Mouse (Mus musculus) limb, embryonic 14.5 days (tissue): Measurements from ENCODE around the gene Slc22a18. TPM values are rescaled to one million over a fixed set of nuclear protein-coding genes. Genes with fewer than 3 reads are reported as not detected.

Source experiments
- ATAC-seq: fragments of 200-750 bp; cut with Nextera tagmentation; 2 replicates; pipeline ENCODE4 v1.8.0; 2017; ENCODE audit warnings: low read depth, moderate number of reproducible peaks, moderate TSS enrichment; ENCODE audit not compliant: low FRiP score
- DNase-seq: peaks from one replicate; pipeline ENCODE4 v3.0.0-alpha.2; 2015; ENCODE audit warnings: low spot score
- H3K27ac ChIP-seq: fragments of 300-500 bp; sonication (generic); replicated peaks from 2 replicates; pipeline ENCODE4 v1.5.1; 2014; ENCODE audit warnings: low read depth, mild to moderate bottlenecking, low read length, moderate library complexity, mixed read lengths
- H3K27me3 ChIP-seq: fragments of 300-500 bp; sonication (generic); 2 replicates; pipeline ENCODE4 v1.6.1; 2014; ENCODE audit warnings: low read length, mixed read lengths; ENCODE audit not compliant: control insufficient read depth, insufficient read depth
- H3K36me3 ChIP-seq: fragments of 300-500 bp; sonication (generic); 2 replicates; pipeline ENCODE4 v1.6.1; 2014; ENCODE audit warnings: mild to moderate bottlenecking, low read length, moderate library complexity, mixed read lengths; ENCODE audit not compliant: control insufficient read depth, insufficient read depth
- H3K4me1 ChIP-seq: fragments of 300-500 bp; sonication (generic); 2 replicates; pipeline ENCODE4 v1.6.1; 2014; ENCODE audit warnings: antibody characterized with exemption, low read length, mixed read lengths; ENCODE audit not compliant: control insufficient read depth, insufficient read depth
- H3K4me2 ChIP-seq: fragments of 300-500 bp; sonication (generic); replicated peaks from 2 replicates; pipeline ENCODE4 v1.6.1; 2014; ENCODE audit warnings: low read depth, mild to moderate bottlenecking, low read length, moderate library complexity; ENCODE audit not compliant: severe bottlenecking
- H3K4me3 ChIP-seq: fragments of 300-500 bp; sonication (generic); replicated peaks from 2 replicates; pipeline ENCODE4 v1.5.1; 2014; ENCODE audit warnings: low read length
- H3K9ac ChIP-seq: fragments of 300-500 bp; sonication (generic); 2 replicates; pipeline ENCODE4 v1.6.1; 2014; ENCODE audit warnings: mild to moderate bottlenecking, low read depth, low read length, moderate library complexity; ENCODE audit not compliant: severe bottlenecking
- H3K9me3 ChIP-seq: fragments of 300-500 bp; sonication (generic); 2 replicates; pipeline ENCODE4 v1.6.1; 2016; ENCODE audit warnings: low read length; ENCODE audit not compliant: control insufficient read depth
- POLR2A ChIP-seq: fragments of 200-500 bp; IDR thresholded peaks from 2 replicates; pipeline ENCODE4 v1.8.0; 2012; ENCODE audit warnings: inconsistent platforms, mild to moderate bottlenecking, moderate library complexity, borderline replicate concordance; ENCODE audit not compliant: insufficient read depth, insufficient read length; ENCODE audit errors: extremely low read depth
- WGBS: fragments of 180-500 bp; shearing (Covaris S2); extraction: QIAGEN DNeasy Blood & Tissue Kit; methylation state at CpG from one replicate; pipeline ENCODE4 v1.1.7; 2014; 5-methylcytosine and 5-hydroxymethylcytosine counted together
- polyA plus RNA-seq, 2 experiments: library from polyadenylated mRNA; depleted of rRNA in 1 of 2; stranded (reverse) in 1 of 2; unstranded in 1 of 2; fragments of >200 nt; fragmentation: Nextera tagmentation in 1 of 2; extraction: Ambion mirVana in 1 of 2; gene quantifications; 2 replicates each; pipeline versions ENCODE4 v1.2.1 to v1.2.3; 2012 to 2014

Slc22a18 gene
- polyA plus RNA-seq, 2 experiments = 2.3 to 3.3 TPM

DNA sequence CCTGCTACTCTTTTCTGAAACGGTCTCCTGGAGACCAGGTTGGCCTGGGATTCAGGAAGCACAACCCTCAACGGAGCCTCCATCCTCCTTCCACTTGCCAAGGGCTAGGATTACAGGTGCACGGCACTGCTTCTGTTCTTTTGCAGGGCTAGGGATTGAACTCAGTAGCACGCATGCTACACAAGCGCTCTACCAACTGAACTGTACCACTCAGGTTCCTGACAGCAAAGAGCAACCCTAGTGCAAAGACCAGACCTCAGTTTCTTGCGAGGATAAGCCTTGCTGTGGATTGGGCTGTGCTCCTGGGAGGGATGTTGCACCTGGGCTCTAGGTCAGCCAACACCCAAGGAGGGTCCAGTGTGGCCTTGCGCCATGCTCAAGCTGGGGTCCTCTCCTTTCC is 32.7 kb downstream of the Slc22a18 start:
- TF ChIP-seq POLR2A = no peak
- Histone ChIP-seq H3K4me1 (peaks cover 7% of the 10 kb centered on the region; the same call in 1 of the 2 replicates), H3K9me3 (no peaks in the 10 kb centered on the region), H3K27ac (no peak overlapping the region), H3K27me3 (peaks cover 9% of the 10 kb centered on the region; the same call in 1 of the 2 replicates), H3K9ac (no peak overlapping the region), H3K36me3 (no peaks in the 10 kb centered on the region), H3K4me2 (no peak overlapping the region), H3K4me3 (no peak overlapping the region)
- DNase-seq (no peak), ATAC-seq (no peak)
- 71% methylated on average over 7 of the region's 7 CpGs for WGBS

- Histone ChIP-seq H3K27me3 (0 out of 2 replicates have a peak, but pooled peaks cover 8% of the 10 kb centered on the region), H3K9me3 (no peaks in the 10 kb centered on the region), H3K27ac (no peak overlapping the region), H3K4me1 (peaks cover 5% of the 10 kb centered on the region; the same call in 1 of the 2 replicates), H3K36me3 (no peaks in the 10 kb centered on the region), H3K9ac (no peak overlapping the region), H3K4me3 (no peak overlapping the region), H3K4me2 (no peak overlapping the region)
- ATAC-seq (no peak), DNase-seq (peak; percentile 34)
- TF ChIP-seq POLR2A = no peak
- 33% methylated on average over 7 of the region's 7 CpGs for WGBS
Observed at GRCm38 (mm10) chr7:143506675-143507074, 33.1 kb downstream of the Slc22a18 start.

DNA sequence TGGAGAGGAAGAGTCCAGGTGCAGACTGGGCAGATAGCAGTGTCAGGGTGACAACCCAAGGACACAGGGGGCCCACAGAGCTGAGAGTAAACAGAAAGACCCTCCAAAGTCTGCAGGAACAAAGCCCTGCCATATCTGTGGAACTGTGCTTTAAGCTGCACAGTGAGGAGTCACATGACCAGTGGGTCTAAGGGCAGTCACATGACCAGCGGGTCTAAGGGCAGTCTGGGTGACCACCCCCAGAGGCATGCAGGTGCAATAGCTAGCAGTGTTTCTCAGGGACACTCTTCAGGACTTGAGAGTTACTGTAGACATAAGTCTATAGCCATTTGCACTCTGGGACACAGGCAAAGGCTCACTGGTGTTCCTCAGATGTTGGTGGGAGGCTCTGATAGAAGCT is 36.0 kb downstream of the Slc22a18 start:
- H3K27ac ChIP-seq = no peak overlapping the region
- H3K9ac ChIP-seq = no peak overlapping the region
- no peak overlapping the region for H3K4me2 ChIP-seq
- 82% methylated on average over 1 of the region's 1 CpGs for WGBS
- H3K4me3 ChIP-seq = no peak overlapping the region
- no peaks in the 10 kb centered on the region for H3K9me3 ChIP-seq
- H3K36me3 ChIP-seq = peaks cover 10% of the 10 kb centered on the region
- no peak for DNase-seq
- H3K4me1 ChIP-seq = no peaks in the 10 kb centered on the region
- ATAC-seq = no peak
- no peaks in the 10 kb centered on the region for H3K27me3 ChIP-seq
- no peak for TF ChIP-seq POLR2A

DNA sequence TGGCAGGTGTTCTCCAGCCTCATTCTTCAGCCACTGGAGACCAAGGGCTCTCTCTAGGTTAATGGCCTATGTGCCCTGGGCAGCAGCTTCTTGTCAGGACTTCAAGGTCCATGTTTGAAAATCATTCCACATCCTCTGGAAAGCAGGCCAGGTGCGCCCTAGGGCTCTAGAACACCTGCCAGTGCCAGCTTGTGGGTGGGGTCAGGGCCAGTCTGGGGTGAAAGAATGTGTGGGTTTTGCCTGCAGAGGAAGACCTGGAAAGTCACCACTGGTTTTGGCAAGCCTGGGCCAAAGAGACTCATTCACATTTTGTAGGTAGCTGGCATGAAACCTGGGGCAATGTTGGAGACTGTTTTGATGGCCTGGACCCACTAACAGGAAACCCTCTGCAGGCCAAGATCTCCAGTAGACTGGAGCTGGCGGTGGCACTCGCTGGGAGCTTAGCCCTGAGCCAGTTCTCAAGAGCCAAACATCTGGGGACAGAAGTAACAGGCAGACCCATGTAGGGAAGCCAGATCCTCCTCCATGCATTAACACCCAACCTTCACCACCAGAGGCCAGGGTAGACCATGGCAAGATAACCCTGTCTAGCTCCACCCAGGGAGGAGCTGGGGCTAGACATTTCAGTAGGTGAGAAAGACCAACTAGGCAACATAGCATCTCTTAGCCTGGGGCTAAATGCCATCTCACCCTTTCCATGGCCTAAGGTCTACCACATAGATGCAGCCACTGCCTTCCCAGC is 37.2 kb downstream of the Slc22a18 start:
- 80% methylated on average over 3 of the region's 3 CpGs for WGBS
- H3K4me2 ChIP-seq = no peak overlapping the region
- H3K27me3 ChIP-seq = no peaks in the 10 kb centered on the region
- no peak overlapping the region for H3K4me3 ChIP-seq
- DNase-seq = no peak
- H3K9ac ChIP-seq = no peak overlapping the region
- H3K4me1 ChIP-seq = no peaks in the 10 kb centered on the region
- no peaks in the 10 kb centered on the region for H3K9me3 ChIP-seq
- no peak overlapping the region for H3K27ac ChIP-seq
- no peak for TF ChIP-seq POLR2A
- no peak for ATAC-seq
- peaks cover 22% of the 10 kb centered on the region for H3K36me3 ChIP-seq

DNA sequence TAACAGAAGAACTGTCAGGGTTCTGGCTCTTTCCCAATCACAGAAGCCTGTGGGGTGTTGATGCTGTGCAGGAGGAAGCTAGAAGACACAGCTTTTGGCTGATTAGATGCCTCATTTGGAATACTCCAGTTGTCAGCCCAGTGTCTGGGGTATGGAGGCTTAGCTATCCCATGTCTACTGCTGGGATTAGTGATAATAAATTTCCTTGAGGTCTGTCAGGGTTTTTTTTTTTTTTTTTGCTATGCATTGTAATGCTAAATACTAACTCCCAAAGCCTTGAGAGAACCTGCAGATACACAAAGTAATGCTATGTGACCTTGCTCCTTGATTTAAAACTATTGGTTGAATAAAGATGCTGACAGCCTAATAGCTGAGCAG is 37.8 kb downstream of the Slc22a18 start:
- Histone ChIP-seq H3K9ac (no peak overlapping the region), H3K36me3 (peaks cover 28% of the 10 kb centered on the region), H3K4me2 (no peak overlapping the region), H3K27me3 (no peaks in the 10 kb centered on the region), H3K27ac (no peak overlapping the region), H3K4me3 (no peak overlapping the region), H3K4me1 (no peaks in the 10 kb centered on the region), H3K9me3 (no peaks in the 10 kb centered on the region)
- ATAC-seq = no peak
- no peak for DNase-seq
- no peak for TF ChIP-seq POLR2A
